Mouse (Mus musculus): ENCODE measurements around the gene Uqcr11.

The Uqcr11 gene

DNA sequence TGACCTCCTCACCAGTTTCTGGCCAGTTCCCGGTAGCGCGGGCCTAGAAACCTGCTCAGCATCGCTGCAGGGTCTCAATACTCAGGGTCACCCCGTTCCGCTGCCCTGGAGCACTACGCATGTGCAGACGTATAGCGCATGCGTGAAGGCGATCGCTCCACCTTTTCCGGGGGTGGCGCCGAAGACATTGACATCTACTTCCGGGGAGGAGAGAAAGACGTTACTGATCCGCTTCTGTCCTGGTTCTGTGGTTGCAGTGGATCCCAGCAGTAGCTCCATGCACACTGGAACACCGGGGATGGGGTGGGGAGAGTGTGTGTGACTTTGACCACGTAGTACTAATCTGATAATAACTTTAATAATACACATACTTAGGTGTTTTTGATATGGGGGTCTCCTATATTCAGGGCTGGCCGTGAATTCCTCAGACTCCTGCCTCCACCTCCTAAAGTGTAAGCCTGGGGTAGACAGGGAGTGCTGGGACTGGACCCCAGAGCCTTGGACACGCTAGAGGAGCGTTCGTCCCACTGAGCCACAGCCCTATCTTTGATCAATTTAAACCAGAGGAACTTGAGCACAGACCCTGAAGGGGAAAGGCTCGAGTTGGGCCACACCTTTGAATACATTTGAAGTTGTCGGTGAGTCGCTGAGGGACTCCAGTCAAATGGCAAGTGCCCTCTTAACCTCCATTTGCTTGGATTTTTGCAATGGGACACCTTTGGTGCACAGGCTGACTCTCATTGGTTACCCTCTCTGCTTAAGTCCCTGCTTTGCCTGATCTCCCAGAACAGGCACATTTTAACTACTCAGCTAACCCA, at the start of gene Uqcr11:
Uqcr11 (minus strand) TSS at position 147 of the 818 bp plus-strand sequence.
- DNase-seq = peak; percentile 91

DNA sequence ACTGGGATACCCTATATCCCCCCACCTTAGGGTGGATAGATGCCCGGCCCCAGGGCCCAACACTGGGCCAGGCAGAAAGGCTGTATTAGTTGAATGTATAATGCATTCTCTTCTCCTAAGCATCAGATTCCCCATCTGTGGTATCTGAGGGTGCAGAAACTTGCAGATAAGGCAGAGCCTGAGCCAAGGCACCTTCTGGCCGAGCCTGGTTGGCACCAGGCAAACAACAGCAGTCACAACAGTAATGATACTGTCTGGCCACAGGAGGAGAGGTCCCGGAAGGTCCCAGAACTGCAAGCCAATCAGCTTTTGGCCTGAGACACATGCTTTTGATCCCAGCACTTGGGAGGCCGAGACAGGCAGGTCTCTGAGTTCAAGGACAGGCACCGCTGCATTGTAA, 49.1 kb upstream of the Uqcr11 start:
- no peak for DNase-seq

DNA sequence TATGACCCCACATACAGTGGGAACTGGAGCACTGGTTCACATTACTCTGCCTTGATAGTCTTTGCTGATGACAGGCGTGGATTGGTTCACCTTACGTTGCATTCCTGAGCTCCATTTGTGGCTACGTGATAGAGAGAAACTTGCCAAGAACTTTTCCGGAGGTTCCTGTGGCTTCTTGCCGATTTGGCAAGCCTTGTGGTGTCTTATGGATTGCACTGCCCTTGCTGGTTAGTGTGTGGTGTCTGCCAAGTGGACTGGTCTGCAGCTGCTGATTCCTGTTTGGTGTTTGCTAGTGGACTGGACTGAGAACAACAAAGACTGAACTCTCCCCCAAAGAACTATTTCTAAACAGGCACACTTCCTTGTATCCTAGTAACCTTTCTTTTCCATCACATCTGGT, 48.2 kb upstream of the Uqcr11 start:
- DNase-seq = no peak

DNA sequence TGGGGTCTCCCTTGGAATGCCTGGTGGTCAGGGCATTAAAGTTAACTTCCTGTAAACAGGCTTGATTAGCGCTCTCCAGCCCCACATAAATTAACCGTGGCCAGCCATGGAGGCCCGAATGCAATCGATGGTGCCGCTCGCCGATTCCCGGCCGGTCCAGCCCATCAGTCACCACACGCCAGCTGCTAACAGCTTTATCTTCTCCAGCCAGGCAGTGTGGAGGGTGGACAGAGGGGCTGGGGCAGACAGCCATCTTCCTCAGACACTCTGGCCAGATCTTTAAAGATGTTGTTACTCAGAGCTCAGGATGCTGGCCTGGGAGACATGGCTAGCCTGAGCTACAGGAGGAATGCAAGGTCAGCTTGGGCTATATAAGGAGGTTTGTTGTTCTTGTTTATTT, 47.0 kb upstream of the Uqcr11 start:
- no peak for DNase-seq

- no peak for DNase-seq
These were observed 44.0 kb upstream of the Uqcr11 start for GRCm38 (mm10) chr10:80450599-80450998.

DNA sequence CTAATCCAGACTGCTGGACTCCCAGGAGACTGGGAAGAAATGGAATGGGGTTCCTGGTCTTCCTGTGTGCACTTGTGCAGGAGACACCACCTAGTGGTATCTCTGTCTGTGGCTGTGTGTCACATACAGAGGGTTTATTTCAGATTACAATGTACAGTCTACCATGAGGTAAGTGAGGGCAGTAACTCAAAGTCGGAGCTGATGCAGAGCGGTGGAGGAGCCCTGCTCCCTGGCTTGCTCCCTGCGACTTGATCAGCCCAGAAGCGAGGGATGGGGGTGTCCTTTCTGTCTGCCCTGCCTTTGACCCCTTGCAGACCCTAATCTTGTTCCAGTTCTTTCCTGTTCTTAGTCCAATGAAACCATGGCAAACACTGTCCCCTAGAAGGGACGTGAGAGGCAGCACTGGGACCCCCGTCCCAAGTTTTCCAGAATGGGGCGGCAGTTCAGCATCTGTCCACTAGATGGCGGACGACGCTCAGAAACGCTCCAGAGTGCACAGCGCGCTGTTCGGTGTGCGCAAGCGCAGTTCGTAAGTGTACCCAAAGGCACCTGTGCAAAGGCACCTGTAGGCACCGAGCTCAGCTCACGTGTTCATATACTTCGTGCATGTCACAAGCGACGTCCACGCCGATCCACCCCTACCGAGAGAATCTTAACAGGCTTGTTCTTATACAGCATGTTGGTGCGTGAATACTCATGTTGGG, 39.4 kb upstream of the Uqcr11 start:
- DNase-seq = peak; percentile 83

DNA sequence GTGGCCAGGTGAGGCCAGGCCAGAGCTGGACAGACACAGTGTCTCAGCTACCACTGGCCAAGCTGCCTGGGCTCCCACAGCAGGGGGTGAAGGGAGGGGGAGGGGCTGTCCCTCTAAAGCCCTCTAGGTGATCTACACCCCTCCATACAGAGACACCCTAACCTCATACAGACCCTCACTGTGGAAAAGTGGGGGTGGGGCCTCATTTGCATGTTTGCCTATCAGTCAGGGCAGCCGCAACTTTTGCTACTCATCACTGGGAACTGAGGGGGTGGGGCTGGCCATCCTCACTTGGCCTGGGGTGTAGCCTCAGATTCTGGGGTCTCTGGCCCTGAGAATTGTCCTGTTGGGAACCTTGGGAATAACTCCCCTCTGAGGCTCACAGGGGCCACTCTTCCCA, 38.4 kb upstream of the Uqcr11 start:
- DNase-seq = no peak

DNA sequence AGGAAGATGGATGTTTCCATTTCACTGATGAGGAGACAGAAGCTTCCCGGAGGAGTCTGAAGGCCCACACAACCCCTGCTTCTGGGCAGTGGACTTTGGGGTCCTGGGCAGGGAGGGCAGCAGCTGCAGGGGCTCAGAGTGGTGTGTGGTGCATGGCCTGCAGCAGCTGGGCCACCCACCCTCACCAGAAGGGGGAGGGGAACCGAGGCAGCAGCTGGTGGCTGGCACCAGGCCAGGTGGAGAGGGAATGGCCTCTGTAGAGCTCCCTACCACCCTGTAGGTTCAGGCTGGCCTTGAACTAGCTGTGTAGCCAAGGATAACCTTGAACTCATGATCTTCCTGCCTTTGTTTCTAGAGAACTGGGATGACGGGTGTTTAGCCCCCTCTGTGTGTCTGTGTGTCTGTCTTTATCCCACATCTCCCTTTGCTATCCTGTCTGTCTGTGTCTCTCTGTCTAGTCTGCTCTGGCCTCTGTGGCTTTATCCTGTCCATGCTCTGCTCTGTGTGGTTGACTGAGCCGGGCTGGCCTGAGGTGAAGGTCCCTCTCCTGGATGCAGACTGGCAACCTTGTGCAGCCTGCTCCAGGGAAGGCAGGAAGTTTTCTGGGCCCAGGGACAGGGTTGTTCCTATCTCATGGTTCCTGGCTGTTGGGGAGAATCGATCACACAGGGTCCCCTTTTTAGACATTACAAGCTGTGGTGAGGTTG, 37.9 kb upstream of the Uqcr11 start:
- no peak for DNase-seq

- no peak for DNase-seq
These were observed 37.1 kb upstream of the Uqcr11 start for GRCm38 (mm10) chr10:80443575-80444278.

GRCm38 (mm10) chr10:80442989-80443388, 36.4 kb upstream of the Uqcr11 start:
- DNase-seq = no peak

DNA sequence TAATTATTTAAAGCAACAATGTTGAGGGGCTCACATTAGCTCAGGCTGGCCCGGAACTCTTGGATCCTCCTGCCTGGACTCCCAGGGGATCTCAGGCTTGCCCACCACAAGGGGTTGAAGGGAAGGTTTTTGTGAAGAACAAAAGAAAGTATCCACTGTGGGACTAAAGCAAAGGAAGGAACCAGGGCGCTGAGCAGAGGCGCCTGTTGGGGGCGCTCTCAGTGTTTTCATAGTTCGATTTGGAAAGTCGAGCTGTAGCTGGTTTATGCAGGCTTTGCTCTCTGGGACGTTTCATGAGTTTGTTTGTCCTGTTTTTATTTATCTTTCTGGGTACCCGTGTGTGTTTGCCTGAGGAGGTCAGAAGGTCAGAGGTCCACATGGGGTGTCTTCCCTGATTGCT, 35.0 kb upstream of the Uqcr11 start:
- DNase-seq = no peak

DNA sequence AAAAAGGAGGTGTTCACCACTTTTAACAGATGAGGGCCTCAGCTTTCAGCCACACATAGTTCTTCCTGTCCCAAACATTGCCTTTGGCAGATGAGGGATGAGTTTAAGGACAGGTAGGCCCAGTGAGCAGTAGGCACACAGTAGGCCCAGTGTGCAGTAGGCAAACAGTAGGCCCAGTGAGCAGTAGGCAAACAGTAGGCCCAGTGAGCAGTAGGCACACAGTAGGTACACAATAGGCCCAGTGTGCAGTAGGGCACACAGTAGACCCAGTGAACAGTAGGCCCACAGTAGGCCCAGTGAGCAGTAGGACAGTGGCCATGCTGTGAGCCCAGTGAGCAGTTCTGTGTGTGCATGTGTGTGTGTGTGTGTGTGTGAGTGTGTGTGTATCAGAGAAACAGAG, 33.4 kb upstream of the Uqcr11 start:
- no peak for DNase-seq

GRCm38 (mm10) chr10:80437973-80438372, 31.3 kb upstream of the Uqcr11 start:
- DNase-seq = no peak

GRCm38 (mm10) chr10:80436276-80436675, 29.6 kb upstream of the Uqcr11 start:
- DNase-seq = no peak

- DNase-seq = no peak
These were observed 29.1 kb upstream of the Uqcr11 start for GRCm38 (mm10) chr10:80435764-80436163.

- DNase-seq = no peak
These were observed 28.2 kb upstream of the Uqcr11 start for GRCm38 (mm10) chr10:80434823-80435222.

DNA sequence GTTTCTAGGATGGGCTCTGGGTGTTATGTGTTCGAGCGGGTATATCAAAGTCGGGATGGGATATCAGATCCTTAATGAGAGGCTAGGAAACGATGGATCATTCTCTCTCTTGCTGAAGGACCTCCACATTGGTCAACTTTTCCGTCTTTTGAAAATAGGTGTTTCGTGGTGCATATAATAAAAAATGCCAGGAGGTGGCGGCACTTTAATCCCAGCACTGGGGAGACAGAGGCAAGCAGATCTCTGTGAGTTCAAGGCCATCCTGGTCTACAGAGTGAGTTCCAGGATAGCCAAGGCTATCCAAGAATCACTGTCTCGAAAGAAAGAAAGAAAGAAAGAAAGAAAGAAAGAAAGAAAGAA, 27.6 kb upstream of the Uqcr11 start:
- DNase-seq = no peak

- peak; percentile 93 for DNase-seq
These were observed 27.0 kb upstream of the Uqcr11 start, which contains the start of gene Tcf3 for GRCm38 (mm10) chr10:80433513-80434232. Gene Tcf3, minus strand, starts transcription at chr10:80433647.

- peak; percentile 24 for DNase-seq
These were observed 26.4 kb upstream of the Uqcr11 start for GRCm38 (mm10) chr10:80432936-80433512.

DNA sequence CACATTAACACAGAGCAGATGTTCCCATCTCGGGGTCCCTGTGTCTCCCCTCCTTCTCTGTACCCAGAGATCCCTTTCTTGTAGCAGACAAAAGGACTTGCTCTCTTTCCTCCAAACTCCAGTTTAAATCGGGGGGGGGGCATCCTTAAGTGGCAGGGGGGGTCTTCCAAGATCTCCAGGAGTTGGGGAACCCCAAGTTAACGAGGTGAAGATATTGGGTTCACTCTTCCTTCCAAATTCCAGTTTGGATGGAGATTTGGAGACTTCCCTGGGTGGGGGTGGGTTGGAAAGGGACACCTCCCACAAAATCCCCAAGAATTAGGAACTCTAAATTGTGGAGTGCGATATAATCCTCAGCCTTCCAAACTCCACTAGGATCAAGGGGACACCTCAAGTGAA, 25.8 kb upstream of the Uqcr11 start:
- no peak for DNase-seq

GRCm38 (mm10) chr10:80431570-80432386, 25.1 kb upstream of the Uqcr11 start:
- DNase-seq = peak; percentile 8
